Mouse (Mus musculus) kidney, adult 2 months (tissue): ENCODE results near the gene Nobox.

ENCODE experiments used
- CTCF ChIP-seq: fragments of 200-500 bp; conservative IDR thresholded peaks from 2 replicates; pipeline ENCODE4 v1.5.1; 2011; ENCODE audit warnings: low read depth, mild to moderate bottlenecking, control low read depth, low read length, moderate library complexity, mixed read lengths; ENCODE audit not compliant: insufficient read depth, insufficient read length
- POLR2A ChIP-seq: fragments of 200-500 bp; IDR thresholded peaks from one replicate; pipeline ENCODE4 v1.6.1; 2011; ENCODE audit warnings: low read depth, low read length, control low read depth

DNA sequence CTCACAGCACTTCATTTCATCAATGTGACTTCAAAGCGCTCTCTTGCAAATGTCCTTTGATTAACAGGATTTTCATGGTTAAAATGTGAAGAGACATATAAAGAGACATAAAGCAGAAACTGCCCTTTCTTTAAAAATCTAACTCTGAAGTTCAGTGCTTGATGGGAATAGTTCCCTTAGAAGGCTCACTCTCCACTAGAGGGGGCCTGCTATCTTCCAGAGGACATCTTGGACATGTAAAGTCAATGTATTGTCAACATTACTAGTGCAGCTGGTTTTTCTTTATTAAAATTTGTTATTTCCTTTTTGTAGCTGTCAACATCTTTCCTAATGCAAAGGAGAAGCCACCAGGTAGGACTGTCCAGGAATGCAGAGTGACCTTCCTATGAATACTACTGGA, 38.3 kb upstream of the Nobox start:
- TF ChIP-seq POLR2A (no peak), CTCF (no peak)
